Mouse (Mus musculus) layer of hippocampus, postnatal 14 days (tissue): Measurements from ENCODE around the gene Hist1h4a. TPM values are rescaled to one million over a fixed set of nuclear protein-coding genes. Genes with fewer than 3 reads are reported as not detected.

ENCODE experiments used
- microRNA-seq, 2 experiments: library from miRNA; unstranded; fragments of <30 nt; microRNA quantifications; one replicate each; pipeline ENCODE4 v1.2.0; 2021
- total RNA-seq, 2 experiments: library from RNA; stranded (reverse); gene quantifications; 2 replicates each; pipeline ENCODE4 v1.2.3; 2021

Hist1h4a gene
- total RNA-seq, 2 experiments from 2014 or later, result 51.4 to 65.1 TPM

Small RNAs within 50 kb of the gene (microRNA-seq; reads per million reads assigned to microRNA genes)
- gene Gm44314, result 0 reads per million in 2 experiments
- 0 reads per million in 2 experiments for gene Gm44484

Other genes with a start within 250 kb of the Hist1h4a start
- gene Hist1h4h, start 230.2 kb downstream of the Hist1h4a start, total RNA-seq, result 100 to 1,000 TPM; 253 to 315 TPM
- 10 to 100 TPM; 23.4 to 33.5 TPM for gene Hist1h2af, start 227.3 kb downstream of the Hist1h4a start, total RNA-seq
- 10 to 100 TPM in 1 of 2 experiments, 1 to 10 TPM in 1; 3.7 to 12.5 TPM for gene Hist1h3g, start 225.8 kb downstream of the Hist1h4a start, total RNA-seq
- gene Hist1h2bh, start 217.8 kb downstream of the Hist1h4a start, total RNA-seq, result 1 to 10 TPM; 1.2 to 1.9 TPM
- 10 to 100 TPM; 19.7 to 24.2 TPM for gene Hist1h3f, start 217.2 kb downstream of the Hist1h4a start, total RNA-seq
- 100 to 1,000 TPM; 122 to 142 TPM for gene Hist1h4f, start 209.6 kb downstream of the Hist1h4a start, total RNA-seq
- 1 to 10 TPM; 4.6 to 4.8 TPM for gene Hist1h1d, start 208.0 kb downstream of the Hist1h4a start, total RNA-seq
- 10 to 100 TPM; 60.0 to 69.0 TPM for gene Hist1h3e, start 198.9 kb downstream of the Hist1h4a start, total RNA-seq
- gene Hist1h2ae, start 190.0 kb downstream of the Hist1h4a start, total RNA-seq, result 10 to 100 TPM; 10.3 TPM
- 10 to 100 TPM; 93.3 to 96.2 TPM for gene Hist1h2bg, start 189.8 kb downstream of the Hist1h4a start, total RNA-seq
- gene Hist1h2bf, start 187.0 kb downstream of the Hist1h4a start, total RNA-seq, result 10 to 100 TPM; 32.6 to 42.1 TPM
- 1 to 10 TPM; 1.1 to 9.9 TPM for gene Hist1h2ad, start 186.8 kb downstream of the Hist1h4a start, total RNA-seq
- 10 to 100 TPM; 11.1 to 12.1 TPM for gene Hist1h3d, start 185.5 kb downstream of the Hist1h4a start, total RNA-seq
- 100 to 1,000 TPM; 128 to 149 TPM for gene Hist1h4d, start 179.6 kb downstream of the Hist1h4a start, total RNA-seq
- 1 to 10 TPM; 6.8 to 8.7 TPM for gene Hist1h2be, start 140.1 kb downstream of the Hist1h4a start, total RNA-seq
- 10 to 100 TPM; 63.5 to 74.1 TPM for gene Hist1h1e, start 138.7 kb downstream of the Hist1h4a start, total RNA-seq
- 1 to 10 TPM; 2.9 TPM for gene Hist1h2ac, start 77.3 kb downstream of the Hist1h4a start, total RNA-seq
- gene Hist1h2bc, start 77.0 kb downstream of the Hist1h4a start, total RNA-seq, result 10 to 100 TPM; 37.1 to 42.7 TPM
- not detected for gene Hist1h1t, start 65.4 kb downstream of the Hist1h4a start, total RNA-seq
- 100 to 1,000 TPM in 1 of 2 experiments, 10 to 100 TPM in 1; 94.6 to 106 TPM for gene Hist1h4c, start 62.8 kb downstream of the Hist1h4a start, total RNA-seq
- gene Hfe, start 50.4 kb downstream of the Hist1h4a start, total RNA-seq, result 1 to 10 TPM; 3.4 to 5.4 TPM
- 10 to 100 TPM; 64.6 to 74.5 TPM for gene Hist1h1c, start 22.4 kb downstream of the Hist1h4a start, total RNA-seq
- 10 to 100 TPM; 11.9 to 12.2 TPM for gene Hist1h3c, start 15.6 kb downstream of the Hist1h4a start, total RNA-seq
- gene Hist1h2bb, start 14.5 kb downstream of the Hist1h4a start, total RNA-seq, result 10 to 100 TPM; 19.6 to 29.4 TPM
- 10 to 100 TPM; 27.5 to 46.6 TPM for gene Hist1h2ab, start 10.1 kb downstream of the Hist1h4a start, total RNA-seq
- gene Hist1h3b, start 9.0 kb downstream of the Hist1h4a start, total RNA-seq, result 10 to 100 TPM; 26.7 to 45.4 TPM
- gene Hist1h4b, start 4.2 kb downstream of the Hist1h4a start, total RNA-seq, result 10 to 100 TPM; 57.3 to 79.4 TPM
- gene Hist1h3a, start 1.2 kb upstream of the Hist1h4a start, total RNA-seq, result 10 to 100 TPM; 29.8 to 47.4 TPM
- 10 to 100 TPM; 22.8 to 32.9 TPM for gene Hist1h1a, start 2.4 kb upstream of the Hist1h4a start, total RNA-seq
- not detected for gene Trim38, start 8.7 kb upstream of the Hist1h4a start, total RNA-seq
- gene Slc17a2, start 45.8 kb upstream of the Hist1h4a start, total RNA-seq, result under 1 TPM; 0.10 to 0.18 TPM
- not detected for gene Slc17a3, start 78.2 kb upstream of the Hist1h4a start, total RNA-seq
- not detected for gene Slc17a1, start 106.5 kb upstream of the Hist1h4a start, total RNA-seq
- not detected for gene Slc17a4, start 153.8 kb upstream of the Hist1h4a start, total RNA-seq
- gene Hist1h2ba, start 172.9 kb upstream of the Hist1h4a start, total RNA-seq, result not detected
- gene Hist1h2aa, start 173.2 kb upstream of the Hist1h4a start, total RNA-seq, result not detected
- gene Scgn, start 230.0 kb upstream of the Hist1h4a start, total RNA-seq, result 1 to 10 TPM; 1.5 to 1.9 TPM